Mouse (Mus musculus): Measurements from ENCODE around the gene Gm9837. TPM values are rescaled to one million over a fixed set of nuclear protein-coding genes. Genes with fewer than 3 reads are reported as not detected.

Gm9837 gene
- total RNA-seq (2017): not detected in 2 replicates

- peak; percentile 62; the same call in 1 of the 2 replicates for ATAC-seq (ENCODE audit: extremely low read depth, insufficient number of reproducible peaks, low FRiP score, poor library complexity, severe bottlenecking)
Observed at GRCm38 (mm10) chr11:53469968-53470695, at the start of gene Gm9837. Gene Gm9837, minus strand, starts transcription at chr11:53470479.

GRCm38 (mm10) chr11:53519207-53520121 lies 49.2 kb upstream of the Gm9837 start, which contains the start of gene Sept8:
Gene Sept8, plus strand, starts transcription at chr11:53519257.
- ATAC-seq (ENCODE audit: extremely low read depth, insufficient number of reproducible peaks, low FRiP score, poor library complexity, severe bottlenecking): 0 out of 2 replicates have a peak, but pooled peaks have one; percentile 7

- no peak for ATAC-seq (ENCODE audit: extremely low read depth, insufficient number of reproducible peaks, low FRiP score, poor library complexity, severe bottlenecking)
Observed at GRCm38 (mm10) chr11:53518759-53519158, 48.5 kb upstream of the Gm9837 start.

GRCm38 (mm10) chr11:53516775-53517627 lies 46.7 kb upstream of the Gm9837 start:
- ATAC-seq (ENCODE audit: extremely low read depth, insufficient number of reproducible peaks, low FRiP score, poor library complexity, severe bottlenecking): no peak

- ATAC-seq (ENCODE audit: extremely low read depth, insufficient number of reproducible peaks, low FRiP score, poor library complexity, severe bottlenecking): no peak
Observed at GRCm38 (mm10) chr11:53510351-53510750, 40.1 kb upstream of the Gm9837 start.

- ATAC-seq (ENCODE audit: extremely low read depth, insufficient number of reproducible peaks, low FRiP score, poor library complexity, severe bottlenecking): no peak
Observed at GRCm38 (mm10) chr11:53508591-53508990, 38.3 kb upstream of the Gm9837 start.

GRCm38 (mm10) chr11:53508152-53508551 lies 37.9 kb upstream of the Gm9837 start:
- no peak for ATAC-seq (ENCODE audit: extremely low read depth, insufficient number of reproducible peaks, low FRiP score, poor library complexity, severe bottlenecking)

- no peak for ATAC-seq (ENCODE audit: extremely low read depth, insufficient number of reproducible peaks, low FRiP score, poor library complexity, severe bottlenecking)
Observed at GRCm38 (mm10) chr11:53507098-53507805, 37.0 kb upstream of the Gm9837 start.

GRCm38 (mm10) chr11:53505026-53505663 lies 34.9 kb upstream of the Gm9837 start:
- no peak for ATAC-seq (ENCODE audit: extremely low read depth, insufficient number of reproducible peaks, low FRiP score, poor library complexity, severe bottlenecking)

- no peak for ATAC-seq (ENCODE audit: extremely low read depth, insufficient number of reproducible peaks, low FRiP score, poor library complexity, severe bottlenecking)
Observed at GRCm38 (mm10) chr11:53504376-53504775, 34.1 kb upstream of the Gm9837 start.

- ATAC-seq (ENCODE audit: extremely low read depth, insufficient number of reproducible peaks, low FRiP score, poor library complexity, severe bottlenecking): no peak
Observed at GRCm38 (mm10) chr11:53503738-53504137, 33.5 kb upstream of the Gm9837 start.

- no peak for ATAC-seq (ENCODE audit: extremely low read depth, insufficient number of reproducible peaks, low FRiP score, poor library complexity, severe bottlenecking)
Observed at GRCm38 (mm10) chr11:53502039-53502765, 31.9 kb upstream of the Gm9837 start.

- ATAC-seq (ENCODE audit: extremely low read depth, insufficient number of reproducible peaks, low FRiP score, poor library complexity, severe bottlenecking): no peak
Observed at GRCm38 (mm10) chr11:53500569-53500968, 30.3 kb upstream of the Gm9837 start.

GRCm38 (mm10) chr11:53496946-53497345 lies 26.7 kb upstream of the Gm9837 start:
- no peak for ATAC-seq (ENCODE audit: extremely low read depth, insufficient number of reproducible peaks, low FRiP score, poor library complexity, severe bottlenecking)

- no peak for ATAC-seq (ENCODE audit: extremely low read depth, insufficient number of reproducible peaks, low FRiP score, poor library complexity, severe bottlenecking)
Observed at GRCm38 (mm10) chr11:53495417-53495816, 25.1 kb upstream of the Gm9837 start.

- ATAC-seq (ENCODE audit: extremely low read depth, insufficient number of reproducible peaks, low FRiP score, poor library complexity, severe bottlenecking): no peak
Observed at GRCm38 (mm10) chr11:53493243-53493955, 23.1 kb upstream of the Gm9837 start.

- ATAC-seq (ENCODE audit: extremely low read depth, insufficient number of reproducible peaks, low FRiP score, poor library complexity, severe bottlenecking): no peak
Observed at GRCm38 (mm10) chr11:53491954-53492401, 21.7 kb upstream of the Gm9837 start.
